Mouse (Mus musculus) bone marrow, adult 2 months (tissue): Measurements from ENCODE around the gene Gm42674. TPM values are rescaled to one million over a fixed set of nuclear protein-coding genes. Genes with fewer than 3 reads are reported as not detected.

Source experiments
- H3K27ac ChIP-seq: fragments of 200-500 bp; 2 replicates; pipeline ENCODE4 v1.5.1; 2012; ENCODE audit warnings: low read depth, mild to moderate bottlenecking, control low read depth, inconsistent platforms, low read length; ENCODE audit not compliant: control insufficient read depth, poor library complexity, insufficient read depth
- H3K4me1 ChIP-seq: fragments of 200-500 bp; 2 replicates; pipeline ENCODE4 v1.6.1; 2011; ENCODE audit warnings: low read length; ENCODE audit not compliant: control insufficient read depth, insufficient read depth
- H3K4me3 ChIP-seq: fragments of 200-500 bp; replicated peaks from 2 replicates; pipeline ENCODE3; 2011; ENCODE audit warnings: mild to moderate bottlenecking, low read depth, low read length, control low read depth; ENCODE audit not compliant: control insufficient read depth
- CTCF ChIP-seq: fragments of 200-500 bp; IDR thresholded peaks from 2 replicates; pipeline ENCODE4 v1.5.1; 2011; ENCODE audit warnings: low read length, control low read depth; ENCODE audit not compliant: control insufficient read depth, insufficient read depth
- POLR2A ChIP-seq: fragments of 200-500 bp; IDR thresholded peaks from 2 replicates; pipeline ENCODE4 v1.6.1; 2011; ENCODE audit warnings: low read depth, mild to moderate bottlenecking, control low read depth, low read length, borderline replicate concordance; ENCODE audit not compliant: control insufficient read depth
- WGBS: fragments of 180-500 bp; shearing (Covaris S2); methylation state at CpG from one replicate; pipeline ENCODE4 v1.1.7; 2018; 5-methylcytosine and 5-hydroxymethylcytosine counted together
- polyA plus RNA-seq: library from polyadenylated mRNA; stranded (reverse); fragments of >200 nt; gene quantifications from 2 replicates; pipeline ENCODE4 v1.2.4, GENCODE M21; 2011; ENCODE audit warnings: low replicate concordance; ENCODE audit not compliant: missing spikeins, insufficient read depth, insufficient read length

Gm42674 gene
- polyA plus RNA-seq, 1 experiment, result not detected

- Histone ChIP-seq H3K4me3 (no peak overlapping the region), H3K4me1 (peaks cover 1% of the 10 kb centered on the region; the same call in 1 of the 2 replicates), H3K27ac (no peak overlapping the region)
- WGBS, result 16% methylated on average over 1 of the region's 1 CpGs
- TF ChIP-seq CTCF (peak; percentile 35; the same call in 1 of the 2 replicates), POLR2A (no peak)
Measured at GRCm38 (mm10) chr3:90617586-90617985, 15.9 kb downstream of the Gm42674 start.

- 21% methylated on average over 7 of the region's 7 CpGs for WGBS
- H3K27ac ChIP-seq, result no peak overlapping the region; the same call in 1 of the 2 replicates
- no peak for TF ChIP-seq POLR2A
- no peak for TF ChIP-seq CTCF
- H3K4me3 ChIP-seq, result no peak overlapping the region
- peaks cover 3% of the 10 kb centered on the region; the same call in 1 of the 2 replicates for H3K4me1 ChIP-seq
Measured at GRCm38 (mm10) chr3:90621552-90621951, 19.8 kb downstream of the Gm42674 start.

GRCm38 (mm10) chr3:90623435-90624071 lies 21.8 kb downstream of the Gm42674 start:
- no peak overlapping the region for H3K4me3 ChIP-seq
- peaks cover 3% of the 10 kb centered on the region; the same call in 1 of the 2 replicates for H3K4me1 ChIP-seq
- no peak overlapping the region for H3K27ac ChIP-seq
- TF ChIP-seq CTCF, result no peak
- TF ChIP-seq POLR2A, result no peak
- WGBS, result 40% methylated on average over 2 of the region's 2 CpGs

- no peak for TF ChIP-seq CTCF
- TF ChIP-seq POLR2A, result no peak
- 78% methylated on average over 5 of the region's 5 CpGs for WGBS
- H3K27ac ChIP-seq, result no peak overlapping the region
- H3K4me3 ChIP-seq, result no peak overlapping the region
- peaks cover 3% of the 10 kb centered on the region; the same call in 1 of the 2 replicates for H3K4me1 ChIP-seq
Measured at GRCm38 (mm10) chr3:90625496-90625895, 23.8 kb downstream of the Gm42674 start.

- 63% methylated on average over 9 of the region's 9 CpGs for WGBS
Measured at GRCm38 (mm10) chr3:90626266-90627021, 24.7 kb downstream of the Gm42674 start.

GRCm38 (mm10) chr3:90627366-90627765 lies 25.7 kb downstream of the Gm42674 start:
- TF ChIP-seq CTCF (no peak), POLR2A (no peak)
- Histone ChIP-seq H3K4me1 (peaks cover 3% of the 10 kb centered on the region; the same call in 1 of the 2 replicates), H3K27ac (peak overlapping the region; percentile 24; the same call in 1 of the 2 replicates), H3K4me3 (no peak overlapping the region)
- 33% methylated on average over 5 of the region's 5 CpGs for WGBS

More at GRCm38 (mm10) chr3:90626266-90627021, 24.7 kb downstream of the Gm42674 start:
- H3K4me3 ChIP-seq, result no peak overlapping the region
- peaks cover 3% of the 10 kb centered on the region; the same call in 1 of the 2 replicates for H3K4me1 ChIP-seq
- TF ChIP-seq POLR2A (no peak), CTCF (no peak)
- no peak overlapping the region; the same call in 1 of the 2 replicates for H3K27ac ChIP-seq

GRCm38 (mm10) chr3:90627807-90628206 lies 26.1 kb downstream of the Gm42674 start:
- 51% methylated on average over 4 of the region's 4 CpGs for WGBS
- TF ChIP-seq CTCF (peak; percentile 67), POLR2A (no peak)
- H3K4me3 ChIP-seq, result no peak overlapping the region
- H3K27ac ChIP-seq, result no peak overlapping the region
- H3K4me1 ChIP-seq, result peaks cover 3% of the 10 kb centered on the region; the same call in 1 of the 2 replicates

- Histone ChIP-seq H3K4me1 (peaks cover 3% of the 10 kb centered on the region; the same call in 1 of the 2 replicates), H3K4me3 (no peak overlapping the region), H3K27ac (no peak overlapping the region)
- WGBS, result 78% methylated on average over 2 of the region's 2 CpGs
- TF ChIP-seq POLR2A, result no peak
- TF ChIP-seq CTCF, result no peak
Measured at GRCm38 (mm10) chr3:90629298-90629697, 27.6 kb downstream of the Gm42674 start.
